Mouse (Mus musculus) right cerebral cortex, postnatal 25 days (tissue): ENCODE results near the gene Psmb8.
"Not testable (repeated sequence)": the region's sequence is repeated elsewhere in the genome, so short reads cannot be mapped to it uniquely, and the experiment has no call there.

Experiments
- DNase-seq: peaks from one replicate; pipeline ENCODE4 v3.0.0; 2022

Gene Psmb8

GRCm38 (mm10) chr17:34215176-34215575, 17.7 kb downstream of the Psmb8 start:
- no peak for DNase-seq

DNA sequence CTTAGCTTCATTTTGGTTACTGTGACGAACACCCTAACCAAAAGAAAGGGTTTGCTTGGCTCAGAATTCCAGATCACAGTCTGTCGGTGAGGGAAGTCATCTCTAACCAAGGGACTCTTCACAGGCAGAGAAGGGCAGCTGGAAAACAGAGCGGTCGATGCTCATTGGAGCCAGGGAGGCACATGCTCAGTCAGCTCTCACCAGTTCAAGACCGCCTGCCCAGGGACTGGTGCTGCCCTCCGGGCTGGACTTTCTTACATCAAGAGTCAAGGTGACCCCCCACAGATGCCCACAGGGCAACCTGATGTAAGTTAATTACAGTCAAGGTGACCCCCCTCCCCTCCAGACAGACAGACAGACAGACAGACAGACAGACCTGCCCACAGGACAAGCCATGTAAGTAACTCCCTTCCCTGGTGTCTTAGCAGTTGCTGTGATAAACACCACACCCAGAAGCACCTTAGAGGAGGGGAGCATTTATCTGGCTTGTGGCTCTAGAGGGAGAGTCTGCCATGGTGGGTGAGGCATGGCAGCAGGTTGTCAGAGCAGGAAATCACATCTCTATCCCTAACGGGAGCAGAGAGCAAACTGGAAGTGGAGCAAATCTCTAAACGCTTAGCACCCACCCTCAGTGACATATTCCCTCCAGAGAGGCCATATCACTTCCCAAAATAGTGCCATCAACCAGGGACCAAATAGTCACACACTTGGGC, 19.9 kb downstream of the Psmb8 start:
- no peak for DNase-seq

DNA sequence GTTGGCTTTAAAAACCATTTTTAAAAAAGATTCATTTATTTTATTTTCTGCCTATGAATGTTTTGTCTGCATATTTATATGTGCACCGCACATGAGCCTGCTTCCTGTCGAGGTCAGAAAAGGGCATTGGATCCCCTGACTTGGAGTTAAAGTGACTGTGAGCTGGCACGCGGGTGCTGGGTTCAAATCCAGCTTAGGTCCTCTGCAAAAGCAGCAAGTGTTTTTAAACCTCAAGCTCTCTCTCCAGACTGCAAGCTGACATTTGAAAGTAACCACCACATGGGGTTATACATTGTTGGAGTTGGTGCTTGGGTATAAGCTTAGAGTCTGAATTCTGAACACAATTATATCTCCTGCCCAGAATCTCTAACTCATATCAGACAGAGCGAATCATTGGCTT, 20.5 kb downstream of the Psmb8 start:
- DNase-seq = no peak

DNA sequence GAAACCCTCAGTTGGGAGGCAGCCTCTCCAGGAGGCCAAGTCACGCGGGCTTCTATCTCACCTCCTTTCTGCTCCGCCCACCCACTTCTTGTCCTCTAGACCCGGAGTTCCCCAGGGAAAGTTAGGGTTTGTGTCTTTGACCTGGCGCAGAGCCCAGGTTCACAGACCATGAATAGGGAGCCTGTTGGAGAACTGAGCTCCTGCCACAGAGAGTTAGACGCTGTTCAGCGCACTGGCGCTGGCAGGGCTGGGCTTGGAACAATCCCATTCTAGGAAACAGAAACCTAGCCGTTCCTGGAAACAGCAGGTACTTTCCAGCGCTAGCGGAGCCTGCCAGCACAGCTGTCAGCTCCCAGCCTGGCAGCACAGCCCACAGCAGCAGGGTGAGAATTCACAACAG, 21.2 kb downstream of the Psmb8 start:
- DNase-seq = peak; percentile 31

DNA sequence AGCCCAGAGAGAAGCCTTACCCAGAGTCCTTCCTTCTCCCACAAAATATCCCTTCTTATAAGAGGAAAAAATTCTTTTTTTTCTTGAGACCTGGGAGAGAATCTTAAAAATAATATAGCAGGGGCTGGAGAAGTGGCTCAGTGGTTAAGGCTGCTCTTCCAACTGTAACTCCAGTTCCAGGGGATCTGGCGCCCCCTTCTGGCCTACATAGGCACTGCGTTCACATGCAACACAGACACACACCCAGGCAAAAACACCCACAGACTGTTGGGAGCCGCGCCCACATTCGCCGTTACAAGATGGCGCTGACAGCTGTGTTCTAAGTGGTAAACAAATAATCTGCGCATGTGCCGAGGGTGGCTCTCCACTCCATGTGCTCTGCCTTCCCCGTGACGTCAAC, 21.6 kb downstream of the Psmb8 start:
- DNase-seq = not testable (repeated sequence)

GRCm38 (mm10) chr17:34219801-34220200, 22.3 kb downstream of the Psmb8 start:
- not testable (repeated sequence) for DNase-seq

- not testable (repeated sequence) for DNase-seq
Observed at GRCm38 (mm10) chr17:34220401-34220800, 22.9 kb downstream of the Psmb8 start.

DNA sequence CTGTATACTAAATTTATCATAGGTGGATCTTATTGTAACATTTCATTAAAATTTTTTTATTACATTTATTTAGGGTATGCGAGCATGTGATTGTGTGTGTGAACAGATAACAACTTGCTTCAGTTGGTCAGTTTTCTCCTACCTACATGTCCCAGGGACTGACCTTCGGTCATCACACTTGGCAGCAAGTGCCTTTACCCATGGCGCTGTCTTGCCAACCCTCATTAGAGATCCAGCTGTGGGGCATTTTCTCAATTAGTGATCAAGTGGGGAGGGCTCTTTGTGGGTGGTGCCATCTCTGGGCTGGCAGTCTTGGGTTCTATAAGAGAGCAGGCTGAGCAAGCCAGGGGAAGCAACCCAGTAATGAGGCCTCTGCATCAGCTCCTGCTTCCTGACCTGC, 27.3 kb downstream of the Psmb8 start:
- DNase-seq = no peak

DNA sequence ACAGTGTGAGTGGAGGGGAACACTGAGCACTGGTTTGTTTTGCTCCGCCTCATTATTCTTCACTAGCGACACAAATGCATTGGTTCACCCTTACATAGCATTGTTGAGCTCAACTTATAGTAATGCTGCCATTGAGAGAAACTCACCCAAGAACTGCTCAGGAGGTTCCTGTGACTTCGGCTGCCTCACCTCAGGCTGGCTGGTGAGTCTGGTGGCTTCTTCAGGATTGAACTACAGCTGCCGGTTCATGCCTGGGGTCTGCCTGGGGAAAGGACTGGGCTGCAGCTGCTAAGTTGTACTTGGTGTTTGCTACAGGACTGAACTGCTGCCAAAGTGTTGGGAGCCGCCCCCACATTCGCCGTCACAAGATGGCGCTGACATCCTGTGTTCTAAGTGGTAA, 27.9 kb downstream of the Psmb8 start:
- no peak for DNase-seq

DNA sequence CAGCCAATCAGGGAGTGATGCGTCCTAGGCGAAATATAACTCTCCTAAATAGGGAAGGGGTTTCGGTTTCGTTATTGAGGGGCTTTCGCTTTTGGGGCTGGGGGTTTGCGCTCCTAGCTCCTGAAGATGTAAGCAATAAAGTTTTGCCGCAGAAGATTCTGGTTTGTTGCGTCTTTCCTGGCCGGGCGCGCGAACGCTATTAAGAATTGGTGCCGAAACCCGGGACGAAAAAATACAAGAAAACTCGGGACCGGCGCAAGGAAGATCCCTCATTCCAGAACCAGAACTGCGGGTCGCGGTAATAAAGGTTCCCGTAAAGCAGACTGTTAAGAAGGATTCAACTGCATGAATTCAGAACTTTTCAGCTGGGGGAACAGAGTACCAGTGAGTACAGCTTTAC, 28.4 kb downstream of the Psmb8 start:
- not testable (repeated sequence) for DNase-seq

DNA sequence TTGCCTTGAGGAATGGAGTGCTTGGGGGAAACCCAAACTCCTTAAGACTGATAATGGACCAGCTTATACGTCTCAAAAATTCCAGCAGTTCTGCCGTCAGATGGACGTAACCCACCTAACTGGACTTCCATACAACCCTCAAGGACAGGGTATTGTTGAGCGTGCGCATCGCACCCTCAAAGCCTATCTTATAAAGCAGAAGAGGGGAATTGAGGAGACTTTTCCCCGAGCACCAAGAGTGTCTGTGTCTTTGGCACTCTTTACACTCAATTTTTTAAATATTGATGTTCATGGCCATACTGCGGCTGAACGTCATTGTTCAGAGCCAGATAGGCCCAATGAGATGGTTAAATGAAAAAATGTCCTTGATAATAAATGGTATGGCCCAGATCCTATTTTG, 33.5 kb downstream of the Psmb8 start:
- DNase-seq = not testable (repeated sequence)

- DNase-seq = not testable (repeated sequence)
Observed at GRCm38 (mm10) chr17:34232021-34232420, 34.5 kb downstream of the Psmb8 start.

DNA sequence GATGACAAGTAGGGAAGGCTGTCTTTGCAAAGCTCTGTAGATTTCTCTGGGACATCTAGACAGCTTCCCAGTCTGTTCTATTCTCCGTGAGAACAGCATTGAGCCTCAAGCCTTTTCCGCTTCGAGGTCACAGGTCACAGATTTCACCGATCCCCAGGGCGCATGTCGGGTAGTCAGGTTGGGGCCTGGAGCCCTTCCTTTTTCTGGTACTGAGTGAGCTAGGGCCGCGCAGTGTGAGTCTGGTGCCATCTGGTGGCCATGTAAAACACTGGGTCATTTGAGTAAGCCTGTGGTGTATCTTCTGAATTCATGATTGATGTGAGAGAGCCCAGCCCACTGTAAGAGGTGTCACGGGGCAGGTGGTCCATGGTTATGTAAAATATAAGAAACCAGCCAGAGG, 37.4 kb downstream of the Psmb8 start:
- peak; percentile 52 for DNase-seq

- DNase-seq = no peak
Observed at GRCm38 (mm10) chr17:34236691-34237090, 39.2 kb downstream of the Psmb8 start.

DNA sequence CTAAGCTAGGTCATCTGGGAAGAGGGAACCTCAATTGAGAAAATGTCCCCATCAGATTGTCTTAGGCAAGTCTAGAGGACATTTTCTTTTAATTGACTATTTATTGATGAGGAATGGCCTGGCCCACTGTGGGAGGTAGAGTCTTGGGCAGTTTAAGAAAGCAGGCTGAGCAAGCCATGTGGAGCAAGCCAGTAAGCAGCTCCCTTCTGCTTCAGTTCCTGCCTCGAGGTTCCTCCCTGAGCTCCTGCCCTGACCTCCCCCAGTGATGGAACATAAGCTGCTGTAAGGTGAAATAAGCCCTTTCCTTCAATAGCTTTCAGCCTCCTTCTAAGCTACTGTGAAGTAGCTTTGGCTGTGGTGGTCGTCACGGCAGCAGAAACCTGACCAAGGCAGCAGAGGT, 40.2 kb downstream of the Psmb8 start:
- DNase-seq = no peak

GRCm38 (mm10) chr17:34238706-34239105, 41.2 kb downstream of the Psmb8 start, which contains the start of gene H2-Ob:
Gene H2-Ob, plus strand, starts transcription at chr17:34238903.
- no peak for DNase-seq

- DNase-seq = no peak
Observed at GRCm38 (mm10) chr17:34239601-34240041, 42.1 kb downstream of the Psmb8 start.

GRCm38 (mm10) chr17:34240366-34240765, 42.8 kb downstream of the Psmb8 start:
- DNase-seq = no peak

DNA sequence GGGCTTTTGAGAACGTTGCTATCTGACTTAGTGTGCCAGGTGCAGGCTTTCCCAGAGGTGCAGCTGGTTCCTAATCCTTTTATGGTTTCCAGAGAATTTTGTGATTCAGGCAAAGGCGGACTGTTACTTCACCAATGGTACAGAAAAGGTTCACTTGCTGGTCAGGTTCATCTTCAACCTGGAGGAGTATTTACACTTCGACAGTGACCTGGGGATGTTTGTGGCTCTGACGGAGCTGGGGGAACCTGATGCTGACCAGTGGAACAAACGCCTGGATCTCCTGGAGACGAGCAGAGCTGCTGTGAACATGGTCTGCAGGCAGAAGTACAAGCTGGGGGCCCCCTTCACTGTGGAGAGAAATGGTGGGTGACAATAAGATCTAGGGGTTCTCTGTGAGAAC, 43.4 kb downstream of the Psmb8 start:
- no peak for DNase-seq

DNA sequence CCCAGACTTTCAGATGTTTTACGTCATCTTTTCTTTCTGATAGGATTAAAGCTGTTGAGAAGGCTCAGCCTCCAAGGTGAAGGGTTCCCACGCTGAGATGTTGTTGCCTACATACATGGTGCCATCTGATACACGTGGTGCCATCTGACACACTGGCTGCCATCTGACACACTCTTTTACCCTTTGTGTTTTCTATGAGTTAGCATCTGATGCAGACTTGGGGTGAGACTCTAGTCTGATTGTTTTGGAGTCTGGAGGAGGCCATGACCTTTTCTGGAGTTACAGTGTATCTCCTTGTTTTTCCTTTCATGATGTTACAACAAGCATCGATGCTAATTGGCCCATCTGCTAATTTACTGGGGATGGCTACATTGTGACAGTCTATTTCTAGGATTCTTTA, 47.1 kb downstream of the Psmb8 start:
- no peak for DNase-seq

GRCm38 (mm10) chr17:34247047-34247446, 49.5 kb downstream of the Psmb8 start:
- DNase-seq = no peak

- DNase-seq = no peak
Observed at GRCm38 (mm10) chr17:34248764-34249163, 51.2 kb downstream of the Psmb8 start.

- DNase-seq = no peak
Observed at GRCm38 (mm10) chr17:34249361-34249760, 51.8 kb downstream of the Psmb8 start.

GRCm38 (mm10) chr17:34249878-34250277, 52.4 kb downstream of the Psmb8 start:
- no peak for DNase-seq
